Mouse (Mus musculus): ENCODE measurements around the gene Htr6.

The Htr6 gene

GRCm38 (mm10) chr4:139075041-139075711 is at the start of gene Htr6:
Gene Htr6, minus strand, starts transcription at chr4:139075570.
- DNase-seq (ENCODE audit: low spot score) = no peak

- DNase-seq (ENCODE audit: low spot score) = no peak
Measured at GRCm38 (mm10) chr4:139124940-139125339, 49.6 kb upstream of the Htr6 start.

- no peak for DNase-seq (ENCODE audit: low spot score)
Measured at GRCm38 (mm10) chr4:139122557-139122956, 47.2 kb upstream of the Htr6 start.

- DNase-seq (ENCODE audit: low spot score) = no peak
Measured at GRCm38 (mm10) chr4:139120998-139121397, 45.6 kb upstream of the Htr6 start.

GRCm38 (mm10) chr4:139120281-139120814 is 45.0 kb upstream of the Htr6 start:
- DNase-seq (ENCODE audit: low spot score) = no peak

- DNase-seq (ENCODE audit: low spot score) = no peak
Measured at GRCm38 (mm10) chr4:139116356-139117063, 41.1 kb upstream of the Htr6 start.

GRCm38 (mm10) chr4:139115721-139116120 is 40.4 kb upstream of the Htr6 start:
- DNase-seq (ENCODE audit: low spot score) = no peak

GRCm38 (mm10) chr4:139112482-139112881 is 37.1 kb upstream of the Htr6 start:
- no peak for DNase-seq (ENCODE audit: low spot score)

- DNase-seq (ENCODE audit: low spot score) = no peak
Measured at GRCm38 (mm10) chr4:139111421-139111820, 36.1 kb upstream of the Htr6 start.

GRCm38 (mm10) chr4:139110858-139111257 is 35.5 kb upstream of the Htr6 start:
- no peak for DNase-seq (ENCODE audit: low spot score)

GRCm38 (mm10) chr4:139105453-139105852 is 30.1 kb upstream of the Htr6 start:
- no peak for DNase-seq (ENCODE audit: low spot score)

GRCm38 (mm10) chr4:139101546-139101945 is 26.2 kb upstream of the Htr6 start:
- DNase-seq (ENCODE audit: low spot score) = no peak

GRCm38 (mm10) chr4:139100326-139100725 is 25.0 kb upstream of the Htr6 start:
- no peak for DNase-seq (ENCODE audit: low spot score)

GRCm38 (mm10) chr4:139096201-139096600 is 20.8 kb upstream of the Htr6 start:
- peak; percentile 37 for DNase-seq (ENCODE audit: low spot score)

- no peak for DNase-seq (ENCODE audit: low spot score)
Measured at GRCm38 (mm10) chr4:139095406-139095805, 20.0 kb upstream of the Htr6 start.

- no peak for DNase-seq (ENCODE audit: low spot score)
Measured at GRCm38 (mm10) chr4:139093196-139093530, 17.8 kb upstream of the Htr6 start.

- peak; percentile 59 for DNase-seq (ENCODE audit: low spot score)
Measured at GRCm38 (mm10) chr4:139092356-139093195, 17.2 kb upstream of the Htr6 start, which contains the start of gene Nbl1. Gene Nbl1, minus strand, starts transcription at chr4:139092993.

GRCm38 (mm10) chr4:139091478-139092355 is 16.3 kb upstream of the Htr6 start:
- DNase-seq (ENCODE audit: low spot score) = peak; percentile 32

GRCm38 (mm10) chr4:139091066-139091465 is 15.7 kb upstream of the Htr6 start:
- DNase-seq (ENCODE audit: low spot score) = no peak

- DNase-seq (ENCODE audit: low spot score) = no peak
Measured at GRCm38 (mm10) chr4:139090303-139090940, 15.1 kb upstream of the Htr6 start.
